ENCODE assay signal across 15 mouse cellular contexts in the genomic region with DNA sequence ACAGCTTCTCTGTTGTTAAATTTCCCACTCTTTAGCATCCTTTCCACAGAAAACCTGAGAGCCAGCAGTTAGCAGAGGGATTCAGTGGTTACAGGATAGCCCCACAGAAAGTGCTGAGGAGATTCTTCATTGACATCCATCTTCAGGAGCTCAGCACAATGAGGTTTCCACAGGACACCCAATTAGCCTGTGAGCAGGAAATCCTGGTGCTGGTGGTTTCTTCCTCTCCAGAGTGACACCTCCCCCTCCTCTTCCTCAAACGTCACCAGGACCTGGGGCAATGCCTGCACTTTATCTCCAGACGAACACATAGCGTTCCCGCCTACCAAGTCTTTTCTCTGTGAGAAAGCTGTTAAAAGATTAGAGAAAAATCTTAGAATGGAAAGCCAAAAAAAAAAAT.
DNase-seq lines count a peak whose midpoint lies in the region; ATAC-seq and TF ChIP-seq lines count a peak whose summit lies in the region.
"Had no signal": no experiment of that assay in that cellular context is flagged by ENCODE, and none has a peak within 500 bp of the region (broad histone marks: within the 10 kb centered on the region; RNA-seq: fewer than 3 reads in every experiment).

No protein-coding gene starts in this region.

- no peak for DNase-seq in gastrocnemius, adult 2 months
- no peak for DNase-seq in gastrocnemius, postnatal 36 days
- no peak for DNase-seq in stomach, postnatal 0 days (ENCODE audit: low spot score)
- peak; percentile 67 to 78 for DNase-seq in kidney, postnatal 36 days
- DNase-seq in cerebellum, adult 2 months = no peak
- DNase-seq in ovary, adult 18-20 months (ENCODE audit: low spot score) = no peak
- no peak for DNase-seq in thymus, postnatal 0 days (ENCODE audit: low spot score)
- DNase-seq: cerebellum, postnatal 10 days; liver, embryonic 13.5 days; spleen, adult 18-20 months; thymus, adult 2 months had no signal

- no peak for TF ChIP-seq EP300 in stomach, postnatal 0 days (optimal IDR thresholded peaks at IDR 0.05)

- H3K4me1 ChIP-seq in stomach, embryonic 16.5 days (ENCODE audit: control insufficient read depth, insufficient read depth, low read length) = no peaks in the 10 kb centered on the region
- H3K4me1 ChIP-seq in stomach, postnatal 0 days (replicated peaks; ENCODE audit: control insufficient read depth, insufficient read depth) = no peaks in the 10 kb centered on the region
- H3K4me1 ChIP-seq in cerebellum, adult 2 months (ENCODE audit: control insufficient read depth, insufficient read depth, low read length) = no peaks in the 10 kb centered on the region
- H3K4me1 ChIP-seq: liver, embryonic 13.5 days had no signal

- peak overlapping the region; percentile 72 for H3K27ac ChIP-seq in gastrocnemius, adult 2 months
- peak overlapping the region; percentile 43; the same call in 1 of the 2 replicates for H3K27ac ChIP-seq in stomach, embryonic 16.5 days (ENCODE audit: low read length)
- no peak overlapping the region for H3K27ac ChIP-seq in stomach, postnatal 0 days (replicated peaks)
- H3K27ac ChIP-seq in cerebellum, adult 2 months (ENCODE audit: insufficient read depth, low read length) = no peak overlapping the region
- H3K27ac ChIP-seq: layer of hippocampus, adult 2 months; liver, embryonic 13.5 days; midbrain, embryonic 10.5 days had no signal

- H3K9ac ChIP-seq in stomach, embryonic 16.5 days (ENCODE audit: low read length) = no peak overlapping the region
- H3K9ac ChIP-seq in stomach, postnatal 0 days (ENCODE audit: low read length) = no peak overlapping the region
- H3K9ac ChIP-seq: liver, embryonic 13.5 days had no signal

- intact Hi-C loops in gastrocnemius, adult 2 months (cut with DNase I) = loop anchor here (10.0 kb wide), 1 partner anchor 47 kb away; no protein-coding TSS in a partner anchor
- intact Hi-C loops in gastrocnemius, postnatal 36 days (cut with DNase I) = no loop called here

- TF ChIP-seq CTCF in gastrocnemius, adult 2 months (IDR thresholded peaks at IDR 0.05) = no peak
- TF ChIP-seq CTCF in stomach, postnatal 0 days (IDR thresholded peaks at IDR 0.05; ENCODE audit: low read depth) = no peak
- TF ChIP-seq CTCF in cerebellum, adult 2 months (IDR thresholded peaks at IDR 0.05; ENCODE audit: borderline replicate concordance, insufficient read depth, low read depth, low read length) = no peak

- no peak for ATAC-seq in stomach, embryonic 16.5 days (ENCODE audit: insufficient read depth, low FRiP score)
- no peak for ATAC-seq in stomach, postnatal 0 days (ENCODE audit: low FRiP score, low TSS enrichment)
- ATAC-seq: hindbrain, embryonic 16.5 days had no signal

- no peak overlapping the region for H3K4me3 ChIP-seq in gastrocnemius, adult 2 months
- no peak overlapping the region for H3K4me3 ChIP-seq in stomach, embryonic 16.5 days (replicated peaks; ENCODE audit: low read length)
- H3K4me3 ChIP-seq in stomach, postnatal 0 days (ENCODE audit: low read depth, low read length) = no peak overlapping the region
- no peak overlapping the region for H3K4me3 ChIP-seq in cerebellum, adult 2 months (replicated peaks; ENCODE audit: insufficient read depth, low read depth, low read length)
- H3K4me3 ChIP-seq: layer of hippocampus, adult 2 months; liver, embryonic 13.5 days; midbrain, embryonic 10.5 days had no signal

- WGBS in stomach, embryonic 16.5 days = 55% methylated on average over 4 of the region's 4 CpGs
- 45% methylated on average over 4 of the region's 4 CpGs for WGBS in stomach, postnatal 0 days
- WGBS in cerebellum, adult 2 months = 95% methylated on average over 4 of the region's 4 CpGs

- no peak for TF ChIP-seq POLR2A in cerebellum, adult 2 months (IDR thresholded peaks at IDR 0.05; ENCODE audit: borderline replicate concordance, insufficient read depth, low read length)

- no peaks in the 10 kb centered on the region for H3K9me3 ChIP-seq in stomach, embryonic 16.5 days (replicated peaks; ENCODE audit: control insufficient read depth, low read length)
- H3K9me3 ChIP-seq in stomach, postnatal 0 days (ENCODE audit: control insufficient read depth, low read length) = no peaks in the 10 kb centered on the region
- H3K9me3 ChIP-seq: liver, embryonic 13.5 days; midbrain, embryonic 10.5 days had no signal

- H3K27me3 ChIP-seq in stomach, embryonic 16.5 days (ENCODE audit: control insufficient read depth, insufficient read depth, low read length) = no peaks in the 10 kb centered on the region
- H3K27me3 ChIP-seq in stomach, postnatal 0 days (ENCODE audit: control insufficient read depth, insufficient read depth, low read length) = no peaks in the 10 kb centered on the region
- no peaks in the 10 kb centered on the region for H3K27me3 ChIP-seq in cerebellum, adult 2 months (ENCODE audit: control insufficient read depth, insufficient read depth, low read length)
- H3K27me3 ChIP-seq: liver, embryonic 13.5 days had no signal

- H3K4me2 ChIP-seq in stomach, embryonic 16.5 days (ENCODE audit: low read depth, low read length) = no peak overlapping the region
- H3K4me2 ChIP-seq in stomach, postnatal 0 days (replicated peaks; ENCODE audit: low read depth) = no peak overlapping the region
- H3K4me2 ChIP-seq: liver, embryonic 13.5 days had no signal

- no peaks in the 10 kb centered on the region for H3K36me3 ChIP-seq in stomach, embryonic 16.5 days (ENCODE audit: control insufficient read depth, insufficient read depth, low read length)
- H3K36me3 ChIP-seq in stomach, postnatal 0 days (ENCODE audit: control insufficient read depth, insufficient read depth, low read length) = no peaks in the 10 kb centered on the region
- H3K36me3 ChIP-seq: liver, embryonic 13.5 days; midbrain, embryonic 10.5 days had no signal

Comparison
In these comparisons a context has a peak if more than half of its experiments do, and no peak if none do; other contexts are left out.
1. H3K27ac ChIP-seq: peak in gastrocnemius, adult 2 months (single experiment) and stomach, embryonic 16.5 days (single experiment); none in stomach, postnatal 0 days (single experiment) and cerebellum, adult 2 months (single experiment).
2. DNase-seq: peak in kidney, postnatal 36 days (2 of 2); none in gastrocnemius, adult 2 months (single experiment), gastrocnemius, postnatal 36 days (0 of 2), stomach, postnatal 0 days (single experiment), cerebellum, adult 2 months (0 of 2), ovary, adult 18-20 months (single experiment) and thymus, postnatal 0 days (single experiment).